Mouse (Mus musculus) embryonic facial prominence, embryonic 15.5 days (tissue): ENCODE measurements around the gene Hic2. TPM values are rescaled to one million over a fixed set of nuclear protein-coding genes. Genes with fewer than 3 reads are reported as not detected.

Experiments used
- ATAC-seq: fragments of 200-750 bp; cut with Nextera tagmentation; 2 replicates; pipeline ENCODE4 v1.8.0; 2017; ENCODE audit warnings: low read depth, moderate TSS enrichment; ENCODE audit not compliant: insufficient number of reproducible peaks, low FRiP score, low TSS enrichment
- H3K27ac ChIP-seq: fragments of 300-500 bp; sonication (generic); replicated peaks from 2 replicates; pipeline ENCODE4 v1.5.1; 2015; ENCODE audit warnings: mild to moderate bottlenecking, inconsistent platforms
- H3K27me3 ChIP-seq: fragments of 300-500 bp; sonication (generic); 2 replicates; pipeline ENCODE4 v1.6.1; 2015; ENCODE audit warnings: inconsistent platforms
- H3K36me3 ChIP-seq: fragments of 300-500 bp; sonication (generic); 2 replicates; pipeline ENCODE4 v1.6.1; 2015; ENCODE audit warnings: mild to moderate bottlenecking, inconsistent platforms
- H3K4me1 ChIP-seq: fragments of 300-500 bp; sonication (generic); 2 replicates; pipeline ENCODE4 v1.6.1; 2015; ENCODE audit warnings: inconsistent platforms
- H3K4me2 ChIP-seq: fragments of 300-500 bp; sonication (generic); replicated peaks from 2 replicates; pipeline ENCODE4 v1.6.1; 2015; ENCODE audit warnings: mild to moderate bottlenecking, inconsistent platforms
- H3K4me3 ChIP-seq: fragments of 300-500 bp; sonication (generic); replicated peaks from 2 replicates; pipeline ENCODE4 v1.5.1; 2015; ENCODE audit warnings: mild to moderate bottlenecking, inconsistent platforms
- H3K9ac ChIP-seq: fragments of 300-500 bp; sonication (generic); 2 replicates; pipeline ENCODE4 v1.6.1; 2015; ENCODE audit warnings: inconsistent platforms
- H3K9me3 ChIP-seq: fragments of 300-500 bp; sonication (generic); replicated peaks from 2 replicates; pipeline ENCODE4 v1.6.1; 2016; ENCODE audit warnings: inconsistent platforms
- WGBS: fragments of 180-500 bp; shearing (Covaris S2); methylation state at CpG from one replicate; pipeline ENCODE4 v1.1.7; 2015; 5-methylcytosine and 5-hydroxymethylcytosine counted together
- polyA plus RNA-seq: library from polyadenylated mRNA; unstranded; fragments of >200 nt; fragmentation: Nextera tagmentation; extraction: Ambion mirVana; gene quantifications from 2 replicates; pipeline ENCODE4 v1.2.1, GENCODE M21; 2015

Gene Hic2
- polyA plus RNA-seq, 1 experiment from 2014 or later = 5.6 TPM

DNA sequence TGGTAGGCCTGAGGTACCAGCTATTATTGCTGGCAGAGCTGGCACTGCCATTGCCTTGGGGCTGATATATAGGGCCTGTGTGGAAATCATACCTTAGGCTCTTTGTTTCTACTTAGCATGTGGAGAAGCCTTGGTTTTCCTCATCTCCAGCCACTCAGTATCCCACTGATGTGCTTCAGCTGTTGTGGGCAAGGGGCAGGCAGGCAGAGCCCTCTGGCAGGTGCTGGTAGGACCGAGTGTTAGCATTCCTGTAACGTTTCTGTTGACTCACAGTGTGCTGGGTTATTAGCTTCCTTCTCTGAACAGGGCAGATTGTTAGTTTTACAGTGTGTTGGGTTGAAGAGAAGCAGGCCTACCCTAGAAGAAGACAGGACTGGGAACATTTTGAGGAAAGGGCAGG lies 21.9 kb downstream of the Hic2 start:
- Histone ChIP-seq H3K27me3 (no peaks in the 10 kb centered on the region), H3K4me1 (peaks cover 29% of the 10 kb centered on the region), H3K4me3 (no peak overlapping the region), H3K4me2 (no peak overlapping the region), H3K27ac (no peak overlapping the region), H3K9me3 (no peaks in the 10 kb centered on the region), H3K9ac (no peak overlapping the region), H3K36me3 (peaks cover 31% of the 10 kb centered on the region)
- ATAC-seq = no peak
- 77% methylated on average over 2 of the region's 2 CpGs for WGBS

GRCm38 (mm10) chr16:17257359-17257821 lies 24.0 kb downstream of the Hic2 start:
- Histone ChIP-seq H3K4me1 (peaks cover 16% of the 10 kb centered on the region), H3K36me3 (peaks cover 34% of the 10 kb centered on the region), H3K4me3 (no peak overlapping the region), H3K4me2 (no peak overlapping the region), H3K9me3 (no peaks in the 10 kb centered on the region), H3K27me3 (no peaks in the 10 kb centered on the region), H3K9ac (no peak overlapping the region), H3K27ac (no peak overlapping the region)
- ATAC-seq = no peak
- WGBS = 85% methylated on average over 9 of the region's 9 CpGs

DNA sequence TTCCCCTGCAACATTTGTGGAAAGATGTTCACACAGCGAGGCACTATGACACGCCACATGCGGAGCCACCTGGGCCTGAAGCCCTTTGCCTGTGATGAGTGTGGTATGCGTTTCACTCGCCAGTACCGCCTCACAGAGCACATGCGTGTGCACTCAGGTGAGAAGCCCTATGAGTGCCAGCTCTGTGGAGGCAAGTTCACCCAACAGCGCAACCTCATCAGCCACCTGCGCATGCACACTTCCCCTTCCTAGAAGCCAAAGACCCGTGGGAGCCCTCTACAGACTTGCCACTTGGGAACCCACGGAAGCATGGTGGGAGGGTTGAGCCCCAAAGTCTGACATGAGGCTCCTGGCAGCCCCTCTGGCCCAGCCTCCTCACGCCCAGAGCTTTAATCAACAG lies 25.5 kb downstream of the Hic2 start:
- no peak for ATAC-seq
- 90% methylated on average over 12 of the region's 12 CpGs for WGBS
- H3K4me2 ChIP-seq = no peak overlapping the region
- no peak overlapping the region for H3K4me3 ChIP-seq
- peaks cover 35% of the 10 kb centered on the region for H3K36me3 ChIP-seq
- no peaks in the 10 kb centered on the region for H3K27me3 ChIP-seq
- no peak overlapping the region for H3K27ac ChIP-seq
- H3K4me1 ChIP-seq = peaks cover 4% of the 10 kb centered on the region
- H3K9me3 ChIP-seq = no peaks in the 10 kb centered on the region
- H3K9ac ChIP-seq = no peak overlapping the region

DNA sequence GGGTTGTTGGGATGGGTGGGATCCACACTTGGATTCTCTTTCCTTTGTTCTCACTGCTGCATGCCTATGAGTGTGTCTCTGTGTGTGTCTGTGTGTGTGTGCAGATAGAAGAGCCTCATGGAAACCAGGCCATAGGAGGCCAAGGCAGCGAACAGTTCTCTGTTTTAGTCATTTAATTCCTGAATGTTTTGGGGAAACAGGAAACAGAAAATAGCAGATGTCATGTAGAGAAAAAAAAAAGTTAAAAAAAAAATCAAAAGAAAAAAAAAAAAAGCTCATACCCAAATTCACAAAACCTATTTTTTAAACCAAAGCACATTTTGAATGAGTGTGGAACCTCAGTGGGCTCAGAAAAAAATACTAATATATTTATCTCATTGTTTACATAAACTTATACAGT lies 28.0 kb downstream of the Hic2 start:
- Histone ChIP-seq H3K4me3 (no peak overlapping the region), H3K27ac (no peak overlapping the region), H3K9me3 (no peaks in the 10 kb centered on the region), H3K4me1 (no peaks in the 10 kb centered on the region), H3K9ac (no peak overlapping the region), H3K36me3 (peaks cover 35% of the 10 kb centered on the region), H3K4me2 (no peak overlapping the region), H3K27me3 (no peaks in the 10 kb centered on the region)
- ATAC-seq = no peak
- WGBS = 75% methylated on average over 1 of the region's 1 CpGs

- 66% methylated on average over 3 of the region's 3 CpGs for WGBS
- H3K27ac ChIP-seq = no peak overlapping the region
- H3K27me3 ChIP-seq = no peaks in the 10 kb centered on the region
- no peak overlapping the region for H3K9ac ChIP-seq
- no peak overlapping the region for H3K4me3 ChIP-seq
- no peak for ATAC-seq
- H3K4me2 ChIP-seq = no peak overlapping the region
- no peaks in the 10 kb centered on the region for H3K4me1 ChIP-seq
- no peaks in the 10 kb centered on the region for H3K9me3 ChIP-seq
- peaks cover 4% of the 10 kb centered on the region; the same call in 1 of the 2 replicates for H3K36me3 ChIP-seq
Observed at GRCm38 (mm10) chr16:17266113-17266512, 32.7 kb downstream of the Hic2 start.

GRCm38 (mm10) chr16:17267937-17268336 lies 34.6 kb downstream of the Hic2 start:
- Histone ChIP-seq H3K9ac (no peak overlapping the region), H3K9me3 (no peaks in the 10 kb centered on the region), H3K4me1 (no peaks in the 10 kb centered on the region), H3K4me2 (no peak overlapping the region), H3K27ac (no peak overlapping the region), H3K36me3 (no peaks in the 10 kb centered on the region), H3K4me3 (no peak overlapping the region), H3K27me3 (no peaks in the 10 kb centered on the region)
- 82% methylated on average over 5 of the region's 5 CpGs for WGBS
- no peak for ATAC-seq

GRCm38 (mm10) chr16:17269872-17270271 lies 36.5 kb downstream of the Hic2 start:
- no peaks in the 10 kb centered on the region for H3K9me3 ChIP-seq
- H3K4me2 ChIP-seq = no peak overlapping the region
- no peaks in the 10 kb centered on the region for H3K27me3 ChIP-seq
- ATAC-seq = no peak
- H3K9ac ChIP-seq = no peak overlapping the region
- H3K4me1 ChIP-seq = no peaks in the 10 kb centered on the region
- no peak overlapping the region for H3K27ac ChIP-seq
- WGBS = 87% methylated on average over 5 of the region's 5 CpGs
- H3K4me3 ChIP-seq = no peak overlapping the region
- H3K36me3 ChIP-seq = no peaks in the 10 kb centered on the region

GRCm38 (mm10) chr16:17271124-17271523 lies 37.8 kb downstream of the Hic2 start:
- Histone ChIP-seq H3K27me3 (no peaks in the 10 kb centered on the region), H3K36me3 (no peaks in the 10 kb centered on the region), H3K4me1 (0 out of 2 replicates have a peak, but pooled peaks cover 3% of the 10 kb centered on the region), H3K4me3 (no peak overlapping the region), H3K9me3 (no peaks in the 10 kb centered on the region), H3K9ac (no peak overlapping the region), H3K4me2 (no peak overlapping the region), H3K27ac (no peak overlapping the region)
- WGBS = 60% methylated on average over 4 of the region's 4 CpGs
- no peak for ATAC-seq

DNA sequence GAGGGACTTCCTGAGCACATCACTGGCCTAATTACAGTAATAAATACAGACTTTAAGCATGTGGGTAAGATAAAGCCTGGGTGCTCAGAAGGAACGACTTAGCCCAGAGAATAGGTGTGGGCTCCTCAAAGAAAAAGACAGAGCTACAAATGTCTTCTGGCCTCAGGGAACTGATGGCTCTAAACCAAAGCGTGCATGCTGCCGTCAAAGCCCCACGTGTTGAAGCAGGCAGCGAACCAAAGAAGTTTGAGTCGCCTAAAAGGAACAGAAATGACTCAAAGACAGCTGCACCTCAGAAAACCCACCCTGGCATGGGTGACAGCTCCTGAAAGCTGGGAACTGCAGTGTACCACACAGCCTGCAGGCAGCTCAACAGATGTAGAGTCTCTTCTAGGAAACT lies 38.5 kb downstream of the Hic2 start:
- Histone ChIP-seq H3K27ac (no peak overlapping the region), H3K27me3 (peaks cover 4% of the 10 kb centered on the region), H3K4me3 (no peak overlapping the region), H3K4me1 (peaks cover 10% of the 10 kb centered on the region), H3K9me3 (no peaks in the 10 kb centered on the region), H3K36me3 (no peaks in the 10 kb centered on the region), H3K4me2 (no peak overlapping the region), H3K9ac (no peak overlapping the region)
- no peak for ATAC-seq
- 62% methylated on average over 6 of the region's 6 CpGs for WGBS

DNA sequence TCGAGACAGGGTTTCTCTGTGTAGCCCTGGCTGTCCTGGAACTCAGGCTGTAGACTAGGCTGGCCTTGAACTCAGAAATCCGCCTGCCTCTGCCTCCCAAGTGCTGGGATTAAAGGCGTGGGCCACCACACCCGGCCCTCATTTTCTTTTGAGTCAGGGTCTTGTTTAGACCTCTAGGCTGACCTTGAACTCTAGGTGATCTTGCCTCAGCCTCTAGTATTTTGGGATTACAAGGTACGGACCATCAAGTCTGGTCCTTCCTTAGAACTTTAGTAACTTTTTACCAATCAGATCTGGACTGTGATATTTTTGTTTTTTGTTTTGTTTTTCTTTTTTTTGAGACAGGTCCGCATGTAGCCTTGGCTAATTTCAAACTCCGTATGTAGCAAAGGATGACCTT lies 42.3 kb downstream of the Hic2 start, which contains the start of gene Tmem191c:
TSS of gene Tmem191c (plus strand) at position 357 of the 400 bp plus-strand sequence.
- 60% methylated on average over 7 of the region's 7 CpGs for WGBS
- H3K4me3 ChIP-seq = peak within 1 kb of the TSS; percentile 65
- ATAC-seq = no peak
- peaks cover 15% of the 10 kb centered on the region; the same call in 1 of the 2 replicates for H3K36me3 ChIP-seq
- H3K4me1 ChIP-seq = peaks cover 25% of the 10 kb centered on the region
- H3K27ac ChIP-seq = peak within 1 kb of the TSS; percentile 77
- H3K9me3 ChIP-seq = no peaks in the 10 kb centered on the region
- H3K27me3 ChIP-seq = peaks cover 34% of the 10 kb centered on the region
- H3K9ac ChIP-seq = peak within 1 kb of the TSS; percentile 44; the same call in 1 of the 2 replicates
- peak within 1 kb of the TSS; percentile 98 for H3K4me2 ChIP-seq

DNA sequence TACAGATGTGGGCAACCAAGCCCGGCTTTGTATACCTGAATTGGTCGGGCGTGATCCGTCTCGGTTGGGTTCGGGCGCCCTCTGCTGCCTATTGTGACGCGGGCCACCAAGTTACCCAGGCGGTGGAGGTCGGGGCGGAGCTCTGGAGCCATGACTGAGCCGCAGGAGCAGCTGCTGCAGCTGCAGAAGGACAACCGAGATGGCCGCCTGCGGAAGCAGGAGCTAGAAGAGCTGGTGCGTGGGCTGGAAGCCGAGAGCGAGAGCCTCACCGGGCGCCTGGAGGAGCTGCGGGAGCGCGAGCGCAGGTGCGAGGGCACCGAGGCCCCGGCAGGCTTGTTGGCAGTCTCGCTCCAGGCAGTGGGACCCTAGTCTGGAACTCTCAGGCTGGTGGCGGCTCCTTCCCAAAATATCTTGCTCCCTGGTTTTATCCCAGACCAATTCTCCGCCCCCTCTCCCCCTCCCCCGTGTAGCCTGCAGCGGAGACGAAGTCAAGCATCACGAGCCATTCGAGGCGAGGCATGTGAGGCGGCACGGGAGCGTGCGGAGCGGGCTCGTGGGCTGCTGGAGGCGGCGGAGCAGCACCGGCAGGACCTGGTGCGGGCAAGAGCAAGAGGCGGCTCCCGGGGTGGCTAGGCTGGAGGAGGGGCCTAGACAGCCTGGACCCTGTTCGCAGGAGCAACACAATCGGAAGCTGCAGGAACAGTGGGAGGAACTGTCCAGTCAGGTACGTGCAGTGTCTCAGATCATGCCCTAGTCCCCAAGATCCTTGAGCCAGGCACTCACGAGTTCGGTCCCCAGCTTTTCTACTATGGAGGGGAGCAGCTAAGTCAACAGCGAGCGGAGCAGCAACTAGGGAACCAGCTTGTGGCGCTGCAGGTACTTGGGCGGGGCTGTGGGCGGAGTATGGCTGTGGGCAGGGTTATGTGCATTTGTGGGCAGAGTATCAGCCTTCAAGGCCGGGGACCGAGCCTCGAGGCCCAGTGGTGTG lies 43.1 kb downstream of the Hic2 start:
- peak overlapping the region; percentile 65 for H3K4me3 ChIP-seq
- peaks cover 22% of the 10 kb centered on the region; the same call in 1 of the 2 replicates for H3K36me3 ChIP-seq
- peak overlapping the region; percentile 77 for H3K27ac ChIP-seq
- H3K4me1 ChIP-seq = peaks cover 25% of the 10 kb centered on the region
- peak overlapping the region; percentile 44; the same call in 1 of the 2 replicates for H3K9ac ChIP-seq
- ATAC-seq = peak; percentile 86
- WGBS = under 1% methylated on average over 60 of the region's 62 CpGs
- H3K27me3 ChIP-seq = peaks cover 34% of the 10 kb centered on the region
- H3K4me2 ChIP-seq = peak overlapping the region; percentile 98
- no peaks in the 10 kb centered on the region for H3K9me3 ChIP-seq
